Mouse (Mus musculus): ENCODE measurements around the gene Gm20479.

- TF ChIP-seq CTCF (IDR thresholded peaks at IDR 0.05; ENCODE audit: control insufficient read depth, insufficient read depth, insufficient read length) (no peak), MYOD1 (IDR thresholded peaks at IDR 0.05; ENCODE audit: control insufficient read depth, insufficient read length, low read depth) (no peak), MAX (IDR thresholded peaks at IDR 0.05) (no peak), CEBPB (IDR thresholded peaks at IDR 0.05; ENCODE audit: low read depth) (no peak), USF1 (IDR thresholded peaks at IDR 0.05; ENCODE audit: low read depth) (no peak), MYOG (IDR thresholded peaks at IDR 0.05; ENCODE audit: control insufficient read depth, extremely low read depth, insufficient read length) (no peak)
Measured at GRCm38 (mm10) chr7:27327500-27327899, 29.7 kb downstream of the Gm20479 start.

Data from C2C12 (cell line).